Mouse (Mus musculus): Measurements from ENCODE around the gene Osbpl8. TPM values are rescaled to one million over a fixed set of nuclear protein-coding genes. Genes with fewer than 3 reads are reported as not detected.
"Not testable (repeated sequence)": the region's sequence is repeated elsewhere in the genome, so short reads cannot be mapped to it uniquely, and the experiment has no call there.

Gene Osbpl8
- polyA plus RNA-seq, 1 experiment: 18.4 TPM

GRCm38 (mm10) chr10:111180633-111181032, 16.1 kb downstream of the Osbpl8 start:
- Histone ChIP-seq H3K27ac (ENCODE audit: insufficient read depth, low read length) (no peak overlapping the region), H3K4me1 (ENCODE audit: control insufficient read depth, insufficient read depth, low read length) (peaks cover 13% of the 10 kb centered on the region), H3K4me3 (replicated peaks; ENCODE audit: insufficient read depth, low read depth, low read length) (no peak overlapping the region), H3K27me3 (ENCODE audit: control insufficient read depth, insufficient read depth, low read length) (no peaks in the 10 kb centered on the region)
- DNase-seq: no peak
- TF ChIP-seq CTCF (IDR thresholded peaks at IDR 0.05; ENCODE audit: borderline replicate concordance, insufficient read depth, low read depth, low read length) (peak; percentile 14; the same call in 1 of the 2 replicates), POLR2A (IDR thresholded peaks at IDR 0.05; ENCODE audit: borderline replicate concordance, insufficient read depth, low read length) (no peak)
- 58% methylated on average over 3 of the region's 3 CpGs for WGBS

GRCm38 (mm10) chr10:111183634-111184270, 19.2 kb downstream of the Osbpl8 start:
- TF ChIP-seq POLR2A (IDR thresholded peaks at IDR 0.05; ENCODE audit: borderline replicate concordance, insufficient read depth, low read length) (no peak), CTCF (IDR thresholded peaks at IDR 0.05; ENCODE audit: borderline replicate concordance, insufficient read depth, low read depth, low read length) (no peak)
- Histone ChIP-seq H3K4me1 (ENCODE audit: control insufficient read depth, insufficient read depth, low read length) (peaks cover 18% of the 10 kb centered on the region), H3K27ac (ENCODE audit: insufficient read depth, low read length) (no peak overlapping the region), H3K4me3 (replicated peaks; ENCODE audit: insufficient read depth, low read depth, low read length) (no peak overlapping the region), H3K27me3 (ENCODE audit: control insufficient read depth, insufficient read depth, low read length) (no peaks in the 10 kb centered on the region)
- DNase-seq: peak; percentile 57 to 58
- 58% methylated on average over 7 of the region's 7 CpGs for WGBS

- H3K27ac ChIP-seq (ENCODE audit: insufficient read depth, low read length): no peak overlapping the region
- WGBS: 93% methylated on average over 1 of the region's 1 CpGs
- H3K4me3 ChIP-seq (replicated peaks; ENCODE audit: insufficient read depth, low read depth, low read length): no peak overlapping the region
- TF ChIP-seq POLR2A (IDR thresholded peaks at IDR 0.05; ENCODE audit: borderline replicate concordance, insufficient read depth, low read length) (no peak), CTCF (IDR thresholded peaks at IDR 0.05; ENCODE audit: borderline replicate concordance, insufficient read depth, low read depth, low read length) (no peak)
- H3K4me1 ChIP-seq (ENCODE audit: control insufficient read depth, insufficient read depth, low read length): peaks cover 10% of the 10 kb centered on the region; the same call in 1 of the 2 replicates
- H3K27me3 ChIP-seq (ENCODE audit: control insufficient read depth, insufficient read depth, low read length): no peaks in the 10 kb centered on the region
- no peak for DNase-seq
Observed at GRCm38 (mm10) chr10:111185574-111186269, 21.2 kb downstream of the Osbpl8 start.

- TF ChIP-seq POLR2A (IDR thresholded peaks at IDR 0.05; ENCODE audit: borderline replicate concordance, insufficient read depth, low read length) (no peak), CTCF (IDR thresholded peaks at IDR 0.05; ENCODE audit: borderline replicate concordance, insufficient read depth, low read depth, low read length) (no peak)
- Histone ChIP-seq H3K4me1 (ENCODE audit: control insufficient read depth, insufficient read depth, low read length) (peaks cover 15% of the 10 kb centered on the region), H3K27me3 (ENCODE audit: control insufficient read depth, insufficient read depth, low read length) (no peaks in the 10 kb centered on the region), H3K4me3 (replicated peaks; ENCODE audit: insufficient read depth, low read depth, low read length) (no peak overlapping the region), H3K27ac (ENCODE audit: insufficient read depth, low read length) (no peak overlapping the region)
- WGBS: 76% methylated on average over 4 of the region's 4 CpGs
- DNase-seq: no peak
Observed at GRCm38 (mm10) chr10:111189022-111189555, 24.5 kb downstream of the Osbpl8 start.

- 3% methylated on average over 6 of the region's 6 CpGs for WGBS
- Histone ChIP-seq H3K27me3 (ENCODE audit: control insufficient read depth, insufficient read depth, low read length) (no peaks in the 10 kb centered on the region), H3K4me3 (replicated peaks; ENCODE audit: insufficient read depth, low read depth, low read length) (no peak overlapping the region), H3K4me1 (ENCODE audit: control insufficient read depth, insufficient read depth, low read length) (peaks cover 15% of the 10 kb centered on the region), H3K27ac (ENCODE audit: insufficient read depth, low read length) (peak overlapping the region; percentile 74)
- DNase-seq: peak; percentile 48 to 86
- TF ChIP-seq CTCF (IDR thresholded peaks at IDR 0.05; ENCODE audit: borderline replicate concordance, insufficient read depth, low read depth, low read length) (no peak), POLR2A (IDR thresholded peaks at IDR 0.05; ENCODE audit: borderline replicate concordance, insufficient read depth, low read length) (no peak)
Observed at GRCm38 (mm10) chr10:111190110-111190795, 25.7 kb downstream of the Osbpl8 start.

GRCm38 (mm10) chr10:111193536-111193935, 29.0 kb downstream of the Osbpl8 start:
- Histone ChIP-seq H3K27me3 (ENCODE audit: control insufficient read depth, insufficient read depth, low read length) (no peaks in the 10 kb centered on the region), H3K4me1 (ENCODE audit: control insufficient read depth, insufficient read depth, low read length) (peaks cover 9% of the 10 kb centered on the region), H3K4me3 (replicated peaks; ENCODE audit: insufficient read depth, low read depth, low read length) (no peak overlapping the region), H3K27ac (ENCODE audit: insufficient read depth, low read length) (no peak overlapping the region)
- no peak for DNase-seq
- 71% methylated on average over 4 of the region's 4 CpGs for WGBS
- no peak for TF ChIP-seq POLR2A (IDR thresholded peaks at IDR 0.05; ENCODE audit: borderline replicate concordance, insufficient read depth, low read length)
- no peak for TF ChIP-seq CTCF (IDR thresholded peaks at IDR 0.05; ENCODE audit: borderline replicate concordance, insufficient read depth, low read depth, low read length)

GRCm38 (mm10) chr10:111196191-111196590, 31.6 kb downstream of the Osbpl8 start:
- Histone ChIP-seq H3K4me3 (replicated peaks; ENCODE audit: insufficient read depth, low read depth, low read length) (no peak overlapping the region), H3K27me3 (ENCODE audit: control insufficient read depth, insufficient read depth, low read length) (no peaks in the 10 kb centered on the region), H3K27ac (ENCODE audit: insufficient read depth, low read length) (no peak overlapping the region), H3K4me1 (ENCODE audit: control insufficient read depth, insufficient read depth, low read length) (peaks cover 5% of the 10 kb centered on the region)
- 100% methylated on average over 2 of the region's 2 CpGs for WGBS
- DNase-seq: no peak
- TF ChIP-seq POLR2A (IDR thresholded peaks at IDR 0.05; ENCODE audit: borderline replicate concordance, insufficient read depth, low read length): no peak
- no peak for TF ChIP-seq CTCF (IDR thresholded peaks at IDR 0.05; ENCODE audit: borderline replicate concordance, insufficient read depth, low read depth, low read length)

GRCm38 (mm10) chr10:111198705-111199104, 34.2 kb downstream of the Osbpl8 start:
- H3K4me3 ChIP-seq (replicated peaks; ENCODE audit: insufficient read depth, low read depth, low read length); H3K27ac ChIP-seq (ENCODE audit: insufficient read depth, low read length); H3K4me1 ChIP-seq (ENCODE audit: control insufficient read depth, insufficient read depth, low read length); H3K27me3 ChIP-seq (ENCODE audit: control insufficient read depth, insufficient read depth, low read length); DNase-seq: not testable (repeated sequence)
- 74% methylated on average over 5 of the region's 5 CpGs for WGBS

Measured in cerebellum, adult 2 months (tissue).